In genomic region chr3:122618991-122619930, GRCm38 (mm10) we compare ENCODE assay signal across 8 mouse cellular contexts. TPM values are rescaled to one million over a fixed set of nuclear protein-coding genes. Genes with fewer than 3 reads are reported as not detected.
DNase-seq lines count a peak whose midpoint lies in the region; ATAC-seq lines count a peak whose summit lies in the region.

Gene Fnbp1l, minus strand, starts transcription at chr3:122619715.

- ATAC-seq in embryonic facial prominence, embryonic 14.5 days (ENCODE audit: low read depth): peak; percentile 83
- peak; percentile 85 for ATAC-seq in heart, embryonic 12.5 days (ENCODE audit: insufficient number of reproducible peaks, low FRiP score)
- ATAC-seq in kidney, embryonic 16.5 days (ENCODE audit: low FRiP score, low TSS enrichment): peak; percentile 87
- ATAC-seq in liver, embryonic 11.5 days (replicated peaks; ENCODE audit: low FRiP score): peak; percentile 72

- H3K9me3 ChIP-seq in embryonic facial prominence, embryonic 14.5 days (ENCODE audit: control insufficient read depth, low read length): no peaks in the 10 kb centered on the region
- H3K9me3 ChIP-seq in heart, embryonic 12.5 days (replicated peaks): no peaks in the 10 kb centered on the region
- no peaks in the 10 kb centered on the region for H3K9me3 ChIP-seq in kidney, embryonic 16.5 days (ENCODE audit: low read length)
- H3K9me3 ChIP-seq in liver, embryonic 11.5 days (ENCODE audit: control insufficient read depth, low read length): no peaks in the 10 kb centered on the region

- H3K27ac ChIP-seq in embryonic facial prominence, embryonic 14.5 days (replicated peaks; ENCODE audit: low read depth, low read length): peak within 1 kb of the TSS; percentile 98
- peak within 1 kb of the TSS; percentile 93 for H3K27ac ChIP-seq in heart, embryonic 12.5 days (ENCODE audit: poor library complexity, severe bottlenecking)
- H3K27ac ChIP-seq in kidney, embryonic 16.5 days (ENCODE audit: low read length): peak within 1 kb of the TSS; percentile 98
- H3K27ac ChIP-seq in liver, embryonic 11.5 days (ENCODE audit: low read depth, low read length): peak within 1 kb of the TSS; percentile 94

- H3K36me3 ChIP-seq in embryonic facial prominence, embryonic 14.5 days (ENCODE audit: control insufficient read depth, insufficient read depth, low read length): no peaks in the 10 kb centered on the region
- H3K36me3 ChIP-seq in heart, embryonic 12.5 days: no peaks in the 10 kb centered on the region
- no peaks in the 10 kb centered on the region for H3K36me3 ChIP-seq in kidney, embryonic 16.5 days (ENCODE audit: insufficient read depth, low read length)
- no peaks in the 10 kb centered on the region for H3K36me3 ChIP-seq in liver, embryonic 11.5 days (ENCODE audit: control insufficient read depth, insufficient read depth, low read length)

- H3K4me1 ChIP-seq in embryonic facial prominence, embryonic 14.5 days (ENCODE audit: control insufficient read depth, insufficient read depth, low read length): peaks cover 23% of the 10 kb centered on the region
- peaks cover 16% of the 10 kb centered on the region for H3K4me1 ChIP-seq in heart, embryonic 12.5 days (replicated peaks)
- H3K4me1 ChIP-seq in kidney, embryonic 16.5 days (ENCODE audit: insufficient read depth, low read length): peaks cover 25% of the 10 kb centered on the region
- peaks cover 11% of the 10 kb centered on the region; the same call in 1 of the 2 replicates for H3K4me1 ChIP-seq in liver, embryonic 11.5 days (replicated peaks; ENCODE audit: control insufficient read depth, insufficient read depth, low read length)

- peak within 1 kb of the TSS; percentile 84 for H3K4me2 ChIP-seq in embryonic facial prominence, embryonic 14.5 days (ENCODE audit: low read depth, low read length)
- H3K4me2 ChIP-seq in heart, embryonic 12.5 days: peak within 1 kb of the TSS; percentile 86
- peak within 1 kb of the TSS; percentile 86 for H3K4me2 ChIP-seq in kidney, embryonic 16.5 days (replicated peaks; ENCODE audit: low read depth, low read length)
- H3K4me2 ChIP-seq in liver, embryonic 11.5 days: peak within 1 kb of the TSS; percentile 86

- H3K9ac ChIP-seq in embryonic facial prominence, embryonic 14.5 days (ENCODE audit: low read depth, low read length): peak within 1 kb of the TSS; percentile 97
- peak within 1 kb of the TSS; percentile 96 for H3K9ac ChIP-seq in heart, embryonic 12.5 days
- H3K9ac ChIP-seq in kidney, embryonic 16.5 days (replicated peaks; ENCODE audit: low read length): peak within 1 kb of the TSS; percentile 100
- H3K9ac ChIP-seq in liver, embryonic 11.5 days (ENCODE audit: low read depth, low read length): peak within 1 kb of the TSS; percentile 83

- DNase-seq in gastrocnemius, adult 18-20 months (ENCODE audit: low spot score): peak; percentile 37
- DNase-seq in gastrocnemius, adult 8-10 months (ENCODE audit: low spot score in 2 of 2): no peak
- DNase-seq in embryonic facial prominence, embryonic 14.5 days (ENCODE audit: low spot score): peak; percentile 94
- peak; percentile 87 for DNase-seq in liver, embryonic 11.5 days (ENCODE audit: low spot score)
- peak; percentile 67 for DNase-seq in naive thymus-derived CD4-positive, alpha-beta T cell, adult 2 months (ENCODE audit: low read depth)
- peak; percentile 83 for DNase-seq in testis, postnatal 10 days (ENCODE audit: low spot score)

- under 1% methylated on average over 31 of the region's 118 CpGs for WGBS in embryonic facial prominence, embryonic 14.5 days
- WGBS in heart, embryonic 12.5 days: 0% methylated on average over 93 of the region's 118 CpGs
- WGBS in kidney, embryonic 16.5 days: under 1% methylated on average over 63 of the region's 118 CpGs
- WGBS in liver, embryonic 11.5 days: under 1% methylated on average over 101 of the region's 118 CpGs

- peak within 1 kb of the TSS; percentile 92 for H3K4me3 ChIP-seq in embryonic facial prominence, embryonic 14.5 days (ENCODE audit: low read depth, low read length)
- H3K4me3 ChIP-seq in heart, embryonic 12.5 days: peak within 1 kb of the TSS; percentile 89
- H3K4me3 ChIP-seq in kidney, embryonic 16.5 days (ENCODE audit: low read length): peak within 1 kb of the TSS; percentile 98
- H3K4me3 ChIP-seq in liver, embryonic 11.5 days (ENCODE audit: low read depth, low read length): peak within 1 kb of the TSS; percentile 81

- H3K27me3 ChIP-seq in embryonic facial prominence, embryonic 14.5 days (replicated peaks; ENCODE audit: control insufficient read depth, insufficient read depth, low read length): no peaks in the 10 kb centered on the region
- no peaks in the 10 kb centered on the region for H3K27me3 ChIP-seq in heart, embryonic 12.5 days (replicated peaks)
- H3K27me3 ChIP-seq in kidney, embryonic 16.5 days (ENCODE audit: insufficient read depth, low read length): no peaks in the 10 kb centered on the region
- H3K27me3 ChIP-seq in liver, embryonic 11.5 days (replicated peaks; ENCODE audit: control insufficient read depth, insufficient read depth, low read length): peaks cover 5% of the 10 kb centered on the region

RNA-seq across cellular contexts. Expression of gene Fnbp1l, which starts in this region (rescaled TPM):
- 1 to 10 TPM; 3.6 to 6.0 TPM for total RNA-seq in gastrocnemius, adult 18-20 months (2021)
- 1 to 10 TPM; 2.0 to 3.7 (median 2.5) TPM for total RNA-seq in gastrocnemius, adult 8-10 months (2022)
- polyA plus RNA-seq in embryonic facial prominence, embryonic 14.5 days (2014; fragmentation: Nextera tagmentation; extraction: Ambion mirVana): 36.8 and 44.6 TPM in 2 replicates
- 33.8 and 34.3 TPM in 2 replicates for polyA plus RNA-seq in heart, embryonic 12.5 days (2016; fragmentation: Nextera tagmentation; extraction: Ambion mirVana)
- 41.4 and 46.2 TPM in 2 replicates for polyA plus RNA-seq in kidney, embryonic 16.5 days (2015; fragmentation: Nextera tagmentation; extraction: Ambion mirVana)
- polyA plus RNA-seq in liver, embryonic 11.5 days (2014; fragmentation: Nextera tagmentation; extraction: Ambion mirVana): 16.6 and 17.5 TPM in 2 replicates

Comparison
In these comparisons a context has a peak if more than half of its experiments do, and no peak if none do; other contexts are left out.
1. DNase-seq: peak in gastrocnemius, adult 18-20 months (single experiment), embryonic facial prominence, embryonic 14.5 days (single experiment), liver, embryonic 11.5 days (single experiment), naive thymus-derived CD4-positive, alpha-beta T cell, adult 2 months (single experiment) and testis, postnatal 10 days (single experiment); none in gastrocnemius, adult 8-10 months (0 of 2).
2. Peak in every context shown above with its lines, with median percentiles within 50 percentile points of each other: ATAC-seq, H3K27ac ChIP-seq, H3K4me2 ChIP-seq, H3K4me3 ChIP-seq and H3K9ac ChIP-seq.